Mouse (Mus musculus) intestine, embryonic 14.5 days (tissue): Measurements from ENCODE around the gene Svep1. TPM values are rescaled to one million over a fixed set of nuclear protein-coding genes. Genes with fewer than 3 reads are reported as not detected.

ENCODE experiments used
- ATAC-seq: fragments of 200-750 bp; cut with Nextera tagmentation; replicated peaks from 2 replicates; pipeline ENCODE4 v1.8.0; 2017; ENCODE audit warnings: low read depth, moderate number of reproducible peaks, moderate TSS enrichment, moderate library complexity; ENCODE audit not compliant: low FRiP score, low TSS enrichment
- DNase-seq: peaks from one replicate; pipeline ENCODE4 v3.0.0-alpha.2; 2018; ENCODE audit warnings: low spot score
- H3K27ac ChIP-seq: fragments of 300-500 bp; sonication (generic); 2 replicates; pipeline ENCODE4 v1.5.1; 2014; ENCODE audit warnings: low read depth, mild to moderate bottlenecking, control low read depth
- H3K27me3 ChIP-seq: fragments of 300-500 bp; sonication (generic); replicated peaks from 2 replicates; pipeline ENCODE4 v1.6.1; 2014; ENCODE audit warnings: low read length, control low read depth; ENCODE audit not compliant: control insufficient read depth, insufficient read depth
- H3K36me3 ChIP-seq: fragments of 300-500 bp; sonication (generic); 2 replicates; pipeline ENCODE4 v1.6.1; 2014; ENCODE audit warnings: low read length, control low read depth; ENCODE audit not compliant: control insufficient read depth, insufficient read depth
- H3K4me1 ChIP-seq: fragments of 300-500 bp; sonication (generic); replicated peaks from 2 replicates; pipeline ENCODE4 v1.6.1; 2014; ENCODE audit warnings: low read length, control low read depth, mixed read lengths; ENCODE audit not compliant: control insufficient read depth, insufficient read depth
- H3K4me2 ChIP-seq: fragments of 300-500 bp; sonication (generic); 2 replicates; pipeline ENCODE4 v1.6.1; 2014; ENCODE audit warnings: low read length
- H3K4me3 ChIP-seq: fragments of 300-500 bp; sonication (generic); 2 replicates; pipeline ENCODE4 v1.5.1; 2014; ENCODE audit warnings: low read depth, low read length, control low read depth, mixed read lengths
- H3K9ac ChIP-seq: fragments of 300-500 bp; sonication (generic); 2 replicates; pipeline ENCODE4 v1.6.1; 2014; ENCODE audit warnings: mild to moderate bottlenecking, low read length
- H3K9me3 ChIP-seq: fragments of 300-500 bp; sonication (generic); 2 replicates; pipeline ENCODE4 v1.6.1; 2016; ENCODE audit warnings: low read length, control low read depth; ENCODE audit not compliant: control insufficient read depth
- WGBS: fragments of 180-500 bp; shearing (Covaris S2); extraction: QIAGEN DNeasy Blood & Tissue Kit; methylation state at CpG from one replicate; pipeline ENCODE4 v1.1.7; 2014; 5-methylcytosine and 5-hydroxymethylcytosine counted together
- polyA plus RNA-seq: library from polyadenylated mRNA; unstranded; fragments of >200 nt; fragmentation: Nextera tagmentation; extraction: Ambion mirVana; gene quantifications from 2 replicates; pipeline ENCODE4 v1.2.1, GENCODE M21; 2014

The Svep1 gene
- polyA plus RNA-seq, 1 experiment from 2014 or later = 9.5 TPM

- Histone ChIP-seq H3K9ac (no peak overlapping the region), H3K4me2 (no peak overlapping the region), H3K27ac (peak overlapping the region; percentile 14; the same call in 1 of the 2 replicates), H3K36me3 (no peaks in the 10 kb centered on the region), H3K4me1 (peaks cover 6% of the 10 kb centered on the region; the same call in 1 of the 2 replicates), H3K4me3 (no peak overlapping the region), H3K9me3 (no peaks in the 10 kb centered on the region), H3K27me3 (no peaks in the 10 kb centered on the region)
- ATAC-seq (no peak), DNase-seq (no peak)
- WGBS = 37% methylated on average over 5 of the region's 5 CpGs
Observed at GRCm38 (mm10) chr4:58184681-58185341, 21.8 kb downstream of the Svep1 start.

GRCm38 (mm10) chr4:58183897-58184296, 22.8 kb downstream of the Svep1 start:
- no peak overlapping the region for H3K27ac ChIP-seq
- 71% methylated on average over 4 of the region's 4 CpGs for WGBS
- H3K36me3 ChIP-seq = no peaks in the 10 kb centered on the region
- H3K4me1 ChIP-seq = peaks cover 6% of the 10 kb centered on the region; the same call in 1 of the 2 replicates
- H3K9ac ChIP-seq = no peak overlapping the region
- no peaks in the 10 kb centered on the region for H3K27me3 ChIP-seq
- H3K9me3 ChIP-seq = no peaks in the 10 kb centered on the region
- H3K4me2 ChIP-seq = no peak overlapping the region
- ATAC-seq (no peak), DNase-seq (no peak)
- no peak overlapping the region for H3K4me3 ChIP-seq

GRCm38 (mm10) chr4:58178489-58178888, 28.2 kb downstream of the Svep1 start:
- Histone ChIP-seq H3K27ac (no peak overlapping the region), H3K36me3 (no peaks in the 10 kb centered on the region), H3K9ac (no peak overlapping the region), H3K9me3 (no peaks in the 10 kb centered on the region), H3K4me2 (no peak overlapping the region), H3K4me1 (peaks cover 3% of the 10 kb centered on the region; the same call in 1 of the 2 replicates), H3K27me3 (no peaks in the 10 kb centered on the region), H3K4me3 (no peak overlapping the region)
- ATAC-seq = no peak
- 40% methylated on average over 6 of the region's 6 CpGs for WGBS
- DNase-seq = no peak

GRCm38 (mm10) chr4:58177256-58177655, 29.4 kb downstream of the Svep1 start:
- WGBS = 91% methylated on average over 15 of the region's 15 CpGs
- DNase-seq (no peak), ATAC-seq (no peak)
- no peak overlapping the region for H3K4me3 ChIP-seq
- no peak overlapping the region for H3K27ac ChIP-seq
- no peak overlapping the region for H3K9ac ChIP-seq
- peaks cover 3% of the 10 kb centered on the region; the same call in 1 of the 2 replicates for H3K4me1 ChIP-seq
- H3K36me3 ChIP-seq = no peaks in the 10 kb centered on the region
- H3K27me3 ChIP-seq = no peaks in the 10 kb centered on the region
- no peak overlapping the region for H3K4me2 ChIP-seq
- H3K9me3 ChIP-seq = no peaks in the 10 kb centered on the region

- ATAC-seq (no peak), DNase-seq (no peak)
- no peaks in the 10 kb centered on the region for H3K36me3 ChIP-seq
- H3K4me2 ChIP-seq = no peak overlapping the region
- no peaks in the 10 kb centered on the region for H3K9me3 ChIP-seq
- no peak overlapping the region for H3K9ac ChIP-seq
- H3K4me1 ChIP-seq = peaks cover 8% of the 10 kb centered on the region; the same call in 1 of the 2 replicates
- no peaks in the 10 kb centered on the region for H3K27me3 ChIP-seq
- no peak overlapping the region for H3K4me3 ChIP-seq
- 83% methylated on average over 4 of the region's 4 CpGs for WGBS
- no peak overlapping the region for H3K27ac ChIP-seq
Observed at GRCm38 (mm10) chr4:58174435-58174987, 32.1 kb downstream of the Svep1 start.

- H3K9ac ChIP-seq = no peak overlapping the region
- H3K36me3 ChIP-seq = no peaks in the 10 kb centered on the region
- 91% methylated on average over 6 of the region's 6 CpGs for WGBS
- no peaks in the 10 kb centered on the region for H3K27me3 ChIP-seq
- H3K9me3 ChIP-seq = no peaks in the 10 kb centered on the region
- H3K4me2 ChIP-seq = no peak overlapping the region
- ATAC-seq (no peak), DNase-seq (no peak)
- no peak overlapping the region for H3K4me3 ChIP-seq
- peaks cover 11% of the 10 kb centered on the region; the same call in 1 of the 2 replicates for H3K4me1 ChIP-seq
- H3K27ac ChIP-seq = no peak overlapping the region
Observed at GRCm38 (mm10) chr4:58173401-58173800, 33.3 kb downstream of the Svep1 start.

- Histone ChIP-seq H3K27me3 (no peaks in the 10 kb centered on the region), H3K4me3 (no peak overlapping the region), H3K4me1 (peaks cover 10% of the 10 kb centered on the region; the same call in 1 of the 2 replicates), H3K9me3 (no peaks in the 10 kb centered on the region), H3K36me3 (no peaks in the 10 kb centered on the region), H3K9ac (no peak overlapping the region), H3K4me2 (no peak overlapping the region), H3K27ac (peak overlapping the region; percentile 62; the same call in 1 of the 2 replicates)
- no peak for DNase-seq
- no peak for ATAC-seq
- WGBS = 39% methylated on average over 5 of the region's 5 CpGs
Observed at GRCm38 (mm10) chr4:58170430-58170829, 36.2 kb downstream of the Svep1 start.

- no peaks in the 10 kb centered on the region for H3K36me3 ChIP-seq
- H3K4me2 ChIP-seq = no peak overlapping the region
- no peaks in the 10 kb centered on the region for H3K27me3 ChIP-seq
- 38% methylated on average over 2 of the region's 2 CpGs for WGBS
- DNase-seq (no peak), ATAC-seq (no peak)
- H3K9ac ChIP-seq = no peak overlapping the region
- peaks cover 10% of the 10 kb centered on the region; the same call in 1 of the 2 replicates for H3K4me1 ChIP-seq
- no peaks in the 10 kb centered on the region for H3K9me3 ChIP-seq
- no peak overlapping the region for H3K4me3 ChIP-seq
- H3K27ac ChIP-seq = peak overlapping the region; percentile 62
Observed at GRCm38 (mm10) chr4:58169918-58170317, 36.7 kb downstream of the Svep1 start.

- Histone ChIP-seq H3K4me1 (peaks cover 10% of the 10 kb centered on the region; the same call in 1 of the 2 replicates), H3K27me3 (no peaks in the 10 kb centered on the region), H3K9me3 (no peaks in the 10 kb centered on the region), H3K36me3 (no peaks in the 10 kb centered on the region), H3K27ac (no peak overlapping the region), H3K9ac (no peak overlapping the region), H3K4me2 (no peak overlapping the region), H3K4me3 (no peak overlapping the region)
- no peak for ATAC-seq
- DNase-seq = no peak
- WGBS = 90% methylated on average over 5 of the region's 5 CpGs
Observed at GRCm38 (mm10) chr4:58168366-58168765, 38.3 kb downstream of the Svep1 start.
